Mouse (Mus musculus): ENCODE results near the gene Rbfox2.

Rbfox2 gene

DNA sequence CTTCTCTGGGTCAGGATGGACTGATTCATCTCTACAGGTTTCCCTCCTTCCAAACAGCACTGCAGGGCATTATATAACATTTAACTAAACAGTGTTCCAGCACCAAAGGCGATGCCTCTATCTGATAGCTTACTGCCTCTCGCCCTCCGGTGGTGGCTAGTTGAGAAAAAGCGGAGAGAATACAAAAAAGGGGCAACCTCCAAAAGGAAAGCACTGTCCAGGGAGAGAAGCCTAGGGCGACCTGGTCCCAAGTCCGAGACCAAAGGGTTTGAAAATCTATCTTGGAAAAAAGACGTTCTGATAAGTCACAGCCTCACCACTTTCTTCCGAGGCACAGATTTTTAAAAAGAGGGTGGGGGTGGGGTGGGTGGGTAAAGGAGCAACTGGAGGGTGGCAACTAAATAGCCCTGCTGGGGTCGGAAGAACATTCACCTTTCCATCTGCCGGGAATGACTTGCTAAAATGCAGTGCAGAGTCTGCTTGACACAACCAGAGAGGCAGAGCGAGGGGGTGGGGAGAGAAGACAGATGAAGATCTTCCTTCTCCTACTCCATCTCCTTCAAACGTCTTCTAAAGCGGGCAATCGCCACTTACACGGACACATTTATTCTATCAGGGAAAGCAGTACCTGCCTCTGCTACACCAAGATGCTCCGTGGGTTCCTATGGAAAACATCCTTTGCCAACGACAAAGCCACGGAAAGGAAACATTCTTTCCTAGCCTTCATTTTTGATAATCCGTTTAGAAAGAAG is 154.3 kb downstream of the Rbfox2 start:
- Histone ChIP-seq H3K36me3 (ENCODE audit: control insufficient read depth, insufficient read depth, low read length, poor library complexity, severe bottlenecking) (no peaks in the 10 kb centered on the region), H3K27me3 (ENCODE audit: control insufficient read depth, insufficient read depth, low read length, poor library complexity, severe bottlenecking) (no peaks in the 10 kb centered on the region)
- DNase-seq (ENCODE audit: low read depth, low spot score): no peak

GRCm38 (mm10) chr15:77151816-77152215 is 155.0 kb downstream of the Rbfox2 start:
- no peaks in the 10 kb centered on the region for H3K36me3 ChIP-seq (ENCODE audit: control insufficient read depth, insufficient read depth, low read length, poor library complexity, severe bottlenecking)
- DNase-seq (ENCODE audit: low read depth, low spot score): no peak
- H3K27me3 ChIP-seq (ENCODE audit: control insufficient read depth, insufficient read depth, low read length, poor library complexity, severe bottlenecking): no peaks in the 10 kb centered on the region

DNA sequence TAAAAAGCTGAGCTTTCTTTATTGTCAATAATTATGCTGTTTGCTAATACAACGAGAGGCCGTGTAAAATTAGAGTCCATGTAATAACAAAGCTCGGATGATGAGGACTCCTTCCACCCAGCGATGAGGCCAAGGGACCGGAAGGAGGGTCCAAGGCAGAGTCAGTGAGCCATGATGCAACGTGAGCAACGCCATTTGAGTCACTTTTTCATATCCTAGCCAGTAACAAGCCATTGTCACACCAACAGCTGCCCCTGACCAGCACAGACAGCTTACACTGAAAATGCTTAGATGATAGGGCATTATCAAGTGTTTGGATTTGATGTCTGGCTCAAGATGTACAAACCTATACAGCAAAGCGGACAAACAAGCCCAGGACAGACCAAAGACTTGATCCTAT is 155.6 kb downstream of the Rbfox2 start:
- Histone ChIP-seq H3K27me3 (ENCODE audit: control insufficient read depth, insufficient read depth, low read length, poor library complexity, severe bottlenecking) (no peaks in the 10 kb centered on the region), H3K36me3 (ENCODE audit: control insufficient read depth, insufficient read depth, low read length, poor library complexity, severe bottlenecking) (no peaks in the 10 kb centered on the region)
- DNase-seq (ENCODE audit: low read depth, low spot score): no peak

DNA sequence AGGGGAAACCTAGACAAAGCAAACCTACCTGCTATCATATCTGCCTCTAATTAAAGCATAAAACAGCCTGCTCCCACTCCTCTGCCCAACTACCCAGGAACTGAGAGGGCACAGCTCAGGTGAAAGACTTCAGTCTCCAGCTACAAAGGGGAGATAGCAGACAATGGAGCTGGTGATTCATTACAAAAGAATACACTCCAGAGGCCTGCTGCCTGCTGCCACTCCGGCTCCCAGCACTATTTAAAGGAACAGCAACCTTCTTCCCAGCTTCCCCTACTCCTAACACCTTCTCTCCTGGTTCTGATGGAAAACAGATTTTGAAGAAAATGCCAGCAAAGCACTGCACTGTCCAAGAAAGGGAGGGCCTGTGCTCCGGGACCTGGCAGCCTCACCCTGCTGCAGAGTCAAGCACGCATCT is 156.4 kb downstream of the Rbfox2 start:
- H3K36me3 ChIP-seq (ENCODE audit: control insufficient read depth, insufficient read depth, low read length, poor library complexity, severe bottlenecking): no peaks in the 10 kb centered on the region
- DNase-seq (ENCODE audit: low read depth, low spot score): no peak

GRCm38 (mm10) chr15:77150000-77150399 is 156.8 kb downstream of the Rbfox2 start:
- Histone ChIP-seq H3K36me3 (ENCODE audit: control insufficient read depth, insufficient read depth, low read length, poor library complexity, severe bottlenecking) (no peaks in the 10 kb centered on the region), H3K27me3 (ENCODE audit: control insufficient read depth, insufficient read depth, low read length, poor library complexity, severe bottlenecking) (no peaks in the 10 kb centered on the region)
- DNase-seq (ENCODE audit: low read depth, low spot score): no peak

More for the DNA sequence above, 156.4 kb downstream of the Rbfox2 start:
- H3K27me3 ChIP-seq (ENCODE audit: control insufficient read depth, insufficient read depth, low read length, poor library complexity, severe bottlenecking): no peaks in the 10 kb centered on the region

- DNase-seq (ENCODE audit: low read depth, low spot score): no peak
- H3K27me3 ChIP-seq (ENCODE audit: control insufficient read depth, insufficient read depth, low read length, poor library complexity, severe bottlenecking): no peaks in the 10 kb centered on the region
- H3K36me3 ChIP-seq (ENCODE audit: control insufficient read depth, insufficient read depth, low read length, poor library complexity, severe bottlenecking): no peaks in the 10 kb centered on the region
These were observed 157.3 kb downstream of the Rbfox2 start for GRCm38 (mm10) chr15:77149551-77149950.

- Histone ChIP-seq H3K27me3 (ENCODE audit: control insufficient read depth, insufficient read depth, low read length, poor library complexity, severe bottlenecking) (no peaks in the 10 kb centered on the region), H3K36me3 (ENCODE audit: control insufficient read depth, insufficient read depth, low read length, poor library complexity, severe bottlenecking) (no peaks in the 10 kb centered on the region)
- no peak for DNase-seq (ENCODE audit: low read depth, low spot score)
These were observed 159.9 kb downstream of the Rbfox2 start for GRCm38 (mm10) chr15:77146942-77147341.

GRCm38 (mm10) chr15:77144960-77145359 is 161.8 kb downstream of the Rbfox2 start:
- H3K36me3 ChIP-seq (ENCODE audit: control insufficient read depth, insufficient read depth, low read length, poor library complexity, severe bottlenecking): no peaks in the 10 kb centered on the region
- H3K27me3 ChIP-seq (ENCODE audit: control insufficient read depth, insufficient read depth, low read length, poor library complexity, severe bottlenecking): no peaks in the 10 kb centered on the region
- no peak for DNase-seq (ENCODE audit: low read depth, low spot score)

DNA sequence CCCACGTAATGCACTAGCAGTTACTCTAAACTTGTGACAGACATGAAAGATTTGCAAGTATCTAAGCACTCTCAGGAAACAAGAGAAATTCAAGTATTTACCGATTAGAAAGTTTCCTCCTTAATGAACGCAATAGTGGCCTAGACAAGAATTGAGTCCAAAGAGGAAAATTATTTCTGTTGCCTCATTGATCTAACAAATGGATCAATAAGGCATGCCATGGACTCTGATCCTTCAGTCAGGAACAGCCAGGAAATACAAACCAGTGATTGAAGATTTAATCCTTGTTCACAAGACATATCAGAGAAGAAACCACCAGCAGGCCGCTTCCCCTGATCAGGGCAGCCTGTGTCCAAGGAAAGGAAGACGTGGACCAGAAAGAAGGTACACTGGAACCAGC is 164.0 kb downstream of the Rbfox2 start:
- H3K27me3 ChIP-seq (ENCODE audit: control insufficient read depth, insufficient read depth, low read length, poor library complexity, severe bottlenecking): no peaks in the 10 kb centered on the region
- no peak for DNase-seq (ENCODE audit: low read depth, low spot score)
- H3K36me3 ChIP-seq (ENCODE audit: control insufficient read depth, insufficient read depth, low read length, poor library complexity, severe bottlenecking): no peaks in the 10 kb centered on the region

DNA sequence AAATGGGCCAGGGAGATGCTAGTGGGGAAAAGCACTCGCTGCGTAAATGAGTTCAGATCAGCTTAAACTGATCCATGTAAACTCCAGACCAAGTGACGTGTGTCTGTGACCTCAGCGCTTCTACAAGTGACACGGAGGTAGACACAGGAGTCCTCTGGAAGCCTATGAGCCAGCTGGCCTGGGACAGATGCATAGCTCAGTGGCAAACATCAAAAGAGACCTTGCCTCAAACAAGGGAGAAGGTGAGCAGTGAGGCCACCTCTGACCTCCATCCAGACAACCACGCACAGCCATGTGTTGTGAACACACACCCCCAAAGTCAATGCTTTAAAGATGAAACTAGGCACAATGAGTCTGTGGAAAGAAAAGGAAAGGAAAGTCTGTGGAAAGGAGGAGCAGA is 164.5 kb downstream of the Rbfox2 start:
- no peaks in the 10 kb centered on the region for H3K27me3 ChIP-seq (ENCODE audit: control insufficient read depth, insufficient read depth, low read length, poor library complexity, severe bottlenecking)
- H3K36me3 ChIP-seq (ENCODE audit: control insufficient read depth, insufficient read depth, low read length, poor library complexity, severe bottlenecking): no peaks in the 10 kb centered on the region
- DNase-seq (ENCODE audit: low read depth, low spot score): no peak

DNA sequence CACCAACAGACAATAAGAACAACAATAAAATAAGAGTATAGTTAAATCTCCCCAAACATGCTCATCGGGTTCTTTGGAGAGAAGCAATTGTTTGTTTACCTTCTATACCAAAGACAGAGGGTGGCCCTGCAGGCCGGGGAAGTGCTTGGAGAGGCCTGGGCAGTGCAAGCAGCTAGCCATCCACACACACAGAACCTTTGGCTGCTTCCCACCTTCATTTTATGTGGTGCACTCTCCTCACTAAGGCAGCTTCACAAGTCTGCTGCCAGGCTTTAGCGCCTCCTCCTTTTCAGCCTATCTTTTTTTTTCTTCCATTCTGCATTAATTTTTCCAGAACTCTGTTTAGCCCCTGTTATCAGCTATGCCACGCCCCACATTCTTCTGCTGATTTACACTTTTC is 165.1 kb downstream of the Rbfox2 start:
- Histone ChIP-seq H3K27me3 (ENCODE audit: control insufficient read depth, insufficient read depth, low read length, poor library complexity, severe bottlenecking) (no peaks in the 10 kb centered on the region), H3K36me3 (ENCODE audit: control insufficient read depth, insufficient read depth, low read length, poor library complexity, severe bottlenecking) (no peaks in the 10 kb centered on the region)
- no peak for DNase-seq (ENCODE audit: low read depth, low spot score)

DNA sequence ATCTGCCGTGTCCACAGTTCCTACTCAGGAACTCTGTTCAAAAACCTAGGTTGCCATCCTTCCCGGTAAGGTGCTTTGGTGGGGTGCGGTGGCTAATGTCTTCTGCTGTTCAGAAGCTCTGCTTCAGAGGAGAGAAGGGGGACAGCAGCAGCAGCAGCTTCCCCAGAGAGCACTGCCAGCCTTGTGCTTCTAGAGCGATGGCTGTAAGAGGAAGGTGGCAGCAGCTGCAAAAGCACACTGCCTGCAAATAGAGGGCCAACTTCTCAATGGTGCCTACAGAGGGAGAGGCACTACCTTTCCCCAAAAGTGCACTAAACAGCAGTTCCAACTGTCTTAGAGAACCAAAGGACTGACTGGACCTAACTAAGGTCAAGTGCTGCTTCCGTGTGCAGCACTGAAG is 168.5 kb downstream of the Rbfox2 start:
- Histone ChIP-seq H3K36me3 (ENCODE audit: control insufficient read depth, insufficient read depth, low read length, poor library complexity, severe bottlenecking) (no peaks in the 10 kb centered on the region), H3K27me3 (ENCODE audit: control insufficient read depth, insufficient read depth, low read length, poor library complexity, severe bottlenecking) (no peaks in the 10 kb centered on the region)
- DNase-seq (ENCODE audit: low read depth, low spot score): no peak

- H3K36me3 ChIP-seq (ENCODE audit: control insufficient read depth, insufficient read depth, low read length, poor library complexity, severe bottlenecking): no peaks in the 10 kb centered on the region
- H3K27me3 ChIP-seq (ENCODE audit: control insufficient read depth, insufficient read depth, low read length, poor library complexity, severe bottlenecking): no peaks in the 10 kb centered on the region
- no peak for DNase-seq (ENCODE audit: low read depth, low spot score)
These were observed 172.3 kb downstream of the Rbfox2 start for GRCm38 (mm10) chr15:77134483-77134882.

DNA sequence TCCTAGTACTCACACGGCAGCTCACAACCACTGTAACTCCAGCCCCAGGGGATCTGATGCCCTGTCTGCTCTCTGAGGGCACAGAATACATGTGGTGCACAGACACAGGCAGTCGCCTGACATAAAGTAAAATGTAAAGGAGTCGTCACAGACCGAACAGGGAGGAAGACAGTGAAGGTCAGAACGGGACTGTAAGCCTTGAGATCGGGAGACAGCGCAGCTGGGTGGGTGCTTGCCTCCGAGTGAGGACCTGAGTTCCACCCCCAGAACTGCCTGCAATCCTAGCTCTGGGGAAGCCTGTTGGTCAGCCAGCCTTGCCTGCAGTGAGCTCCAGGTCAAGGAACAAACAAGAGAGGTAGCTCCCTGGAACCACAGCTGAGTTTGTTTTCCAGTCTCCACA is 177.7 kb downstream of the Rbfox2 start:
- H3K27me3 ChIP-seq (ENCODE audit: control insufficient read depth, insufficient read depth, low read length, poor library complexity, severe bottlenecking): no peaks in the 10 kb centered on the region
- no peak for DNase-seq (ENCODE audit: low read depth, low spot score)
- H3K36me3 ChIP-seq (ENCODE audit: control insufficient read depth, insufficient read depth, low read length, poor library complexity, severe bottlenecking): no peaks in the 10 kb centered on the region

DNA sequence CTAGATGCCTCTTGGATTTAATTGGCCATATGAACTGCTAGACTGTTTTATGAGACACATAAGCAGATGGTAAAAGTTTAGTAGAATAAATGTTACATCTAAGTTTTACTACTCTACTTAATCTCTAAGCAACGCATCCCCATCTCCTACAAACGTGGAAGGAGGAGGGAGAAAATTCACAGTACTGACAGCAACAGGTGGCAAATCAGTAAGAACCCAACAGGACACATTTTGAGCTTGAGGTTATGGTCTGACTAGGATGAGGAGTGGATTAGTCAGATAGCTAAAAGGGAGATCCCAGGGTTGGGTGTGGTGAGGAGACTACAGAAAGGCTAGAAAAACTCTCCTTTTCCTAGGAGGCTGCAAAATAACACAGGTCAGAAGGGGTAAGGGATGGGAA is 179.1 kb downstream of the Rbfox2 start:
- no peak for DNase-seq (ENCODE audit: low read depth, low spot score)
- Histone ChIP-seq H3K36me3 (ENCODE audit: control insufficient read depth, insufficient read depth, low read length, poor library complexity, severe bottlenecking) (no peaks in the 10 kb centered on the region), H3K27me3 (ENCODE audit: control insufficient read depth, insufficient read depth, low read length, poor library complexity, severe bottlenecking) (no peaks in the 10 kb centered on the region)

- DNase-seq (ENCODE audit: low read depth, low spot score): no peak
- Histone ChIP-seq H3K27me3 (ENCODE audit: control insufficient read depth, insufficient read depth, low read length, poor library complexity, severe bottlenecking) (no peaks in the 10 kb centered on the region), H3K36me3 (ENCODE audit: control insufficient read depth, insufficient read depth, low read length, poor library complexity, severe bottlenecking) (no peaks in the 10 kb centered on the region)
These were observed 180.1 kb downstream of the Rbfox2 start for GRCm38 (mm10) chr15:77126674-77127073.

All from splenic B cell, adult 2 months (primary cell).